Mouse (Mus musculus): ENCODE data around the gene Bank1.

DNA sequence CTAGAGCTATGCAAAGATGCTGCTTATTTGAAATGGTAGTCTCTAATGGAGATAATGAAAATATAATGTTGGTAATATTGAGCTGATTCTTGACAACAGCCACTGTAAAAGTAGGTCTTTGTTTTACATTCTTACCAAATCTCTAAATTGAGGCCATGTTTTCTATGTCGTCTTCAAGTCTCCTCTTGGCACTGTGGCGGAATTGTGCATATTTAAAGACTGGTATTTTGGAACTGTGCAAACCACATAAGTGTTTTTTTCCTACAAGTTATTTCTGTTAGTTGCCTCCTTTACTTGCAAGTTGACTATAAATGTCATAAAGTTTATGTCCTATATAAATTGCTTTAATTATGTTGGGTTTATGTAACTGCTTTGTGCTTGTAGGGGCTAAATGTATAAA is 280.5 kb downstream of the Bank1 start:
- TF ChIP-seq CTCF (IDR thresholded peaks at IDR 0.05; ENCODE audit: borderline replicate concordance, control insufficient read depth, extremely low read depth, insufficient read depth, low read length, poor library complexity): no peak
- TF ChIP-seq POLR2A (IDR thresholded peaks at IDR 0.05; ENCODE audit: control insufficient read depth, extremely low read depth, insufficient read depth, low read length, poor library complexity): no peak
